Mouse (Mus musculus) brain, embryonic 18.5 days (tissue): Measurements from ENCODE around the gene Actn4.

ENCODE experiments used
- DNase-seq: peaks from one replicate; pipeline ENCODE4 v3.0.0-alpha.2; 2012; ENCODE audit warnings: low read depth, low spot score

The Actn4 gene

DNA sequence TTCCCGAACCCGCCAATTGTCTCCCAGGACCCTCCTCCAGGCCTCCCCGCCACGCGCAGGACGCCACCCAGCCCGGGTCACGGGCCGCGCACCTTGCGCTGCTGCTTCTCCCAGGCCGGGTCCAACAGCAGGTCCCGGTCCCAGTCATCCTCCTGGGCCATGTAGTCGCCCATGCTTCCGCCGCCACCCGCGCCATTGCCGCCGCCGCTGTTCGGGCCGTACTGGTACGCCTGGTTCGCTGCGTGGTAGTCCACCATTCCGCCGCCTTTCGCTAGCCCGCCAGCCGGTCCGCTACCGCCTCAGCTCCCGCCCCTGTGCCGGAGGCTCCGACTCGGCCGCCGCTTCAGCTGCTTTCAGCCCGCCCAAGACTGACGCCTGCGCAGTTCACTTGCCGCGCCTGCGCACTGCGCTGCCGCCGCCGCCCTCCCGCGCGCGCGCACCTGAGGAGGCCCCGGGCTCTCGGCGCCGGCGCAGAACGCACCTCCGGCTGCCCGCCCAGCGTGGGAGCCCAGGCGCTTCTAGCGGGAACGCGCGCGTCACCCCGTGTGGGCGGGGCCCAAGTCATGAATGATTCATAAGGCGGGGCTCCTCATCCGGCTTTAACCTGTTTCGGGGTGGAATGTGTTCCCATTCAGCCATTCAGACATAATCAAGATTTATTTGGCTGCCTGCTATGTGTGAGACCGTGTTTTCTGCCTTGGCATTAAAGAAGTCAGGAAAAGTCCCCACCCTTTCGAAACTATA is at the start of gene Actn4:
Gene Actn4, minus strand, starts transcription at position 414 of the 744 bp plus-strand sequence.
- DNase-seq, result peak; percentile 93

- DNase-seq, result no peak
Measured at GRCm38 (mm10) chr7:29008714-29009113, 46.6 kb upstream of the Actn4 start.

GRCm38 (mm10) chr7:29008171-29008570 is 46.0 kb upstream of the Actn4 start:
- no peak for DNase-seq

DNA sequence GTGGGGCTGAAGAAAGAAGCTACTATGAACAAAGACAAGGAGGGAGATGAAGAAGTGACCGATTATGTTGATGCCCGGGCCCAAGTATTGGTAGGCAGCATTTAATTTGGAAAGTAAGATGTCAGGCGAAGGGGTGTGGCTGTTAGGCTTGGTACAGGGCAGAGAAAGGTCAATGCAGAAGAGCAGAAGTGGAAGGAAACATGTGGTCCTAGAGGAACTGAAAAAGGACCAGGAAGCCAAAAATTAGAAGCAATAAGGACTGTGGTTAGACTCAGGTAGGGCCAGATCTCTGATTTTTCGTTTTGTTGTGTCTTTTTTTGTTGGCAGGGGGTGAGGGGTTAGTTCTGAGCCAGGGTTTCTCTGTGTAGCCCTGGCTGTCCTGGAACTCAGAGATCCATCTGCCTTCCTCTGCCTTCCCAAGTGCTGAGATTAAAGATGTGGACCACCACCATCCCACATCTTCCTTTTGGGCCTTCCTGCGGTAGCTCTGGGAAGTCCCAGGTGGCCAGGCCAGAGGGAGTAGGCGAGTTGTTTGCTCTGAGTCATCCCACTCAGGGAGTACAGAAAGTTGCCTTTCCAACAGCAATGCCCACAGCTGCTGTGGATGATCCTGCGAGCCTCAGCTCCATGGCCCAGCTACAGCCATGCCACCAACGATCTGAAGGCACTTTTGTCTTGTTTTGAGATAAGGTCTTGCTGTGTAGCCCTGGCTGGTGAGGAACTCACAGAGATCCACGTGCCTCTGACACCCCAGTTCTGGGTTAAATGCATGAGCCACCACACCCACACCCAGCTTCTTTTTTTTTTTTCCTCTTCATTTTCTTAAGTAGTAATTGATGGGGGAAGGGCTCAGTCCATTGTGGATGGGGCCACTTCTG is 45.3 kb upstream of the Actn4 start:
- DNase-seq, result no peak

- no peak for DNase-seq
Measured at GRCm38 (mm10) chr7:29000651-29001605, 38.8 kb upstream of the Actn4 start.

DNA sequence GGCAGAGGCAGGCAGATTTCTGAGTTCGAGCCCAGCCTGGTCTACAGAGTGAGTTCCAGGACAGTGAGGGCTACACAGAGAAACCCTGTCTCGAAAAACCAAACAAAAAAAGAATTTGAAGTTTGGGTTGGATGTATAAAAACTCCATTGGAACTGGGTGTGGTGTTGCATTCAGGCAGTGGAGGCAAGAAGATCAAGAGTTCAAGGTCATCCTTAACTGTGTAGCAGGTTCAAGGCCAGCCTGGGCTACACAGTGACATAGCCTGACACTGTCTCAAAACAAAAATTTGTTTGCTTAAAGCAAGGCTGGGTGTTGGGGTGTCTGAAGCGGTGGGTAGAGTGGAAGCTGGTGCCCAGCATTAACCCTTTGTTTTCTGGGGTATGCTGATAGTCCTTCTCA is 31.3 kb upstream of the Actn4 start:
- no peak for DNase-seq

DNA sequence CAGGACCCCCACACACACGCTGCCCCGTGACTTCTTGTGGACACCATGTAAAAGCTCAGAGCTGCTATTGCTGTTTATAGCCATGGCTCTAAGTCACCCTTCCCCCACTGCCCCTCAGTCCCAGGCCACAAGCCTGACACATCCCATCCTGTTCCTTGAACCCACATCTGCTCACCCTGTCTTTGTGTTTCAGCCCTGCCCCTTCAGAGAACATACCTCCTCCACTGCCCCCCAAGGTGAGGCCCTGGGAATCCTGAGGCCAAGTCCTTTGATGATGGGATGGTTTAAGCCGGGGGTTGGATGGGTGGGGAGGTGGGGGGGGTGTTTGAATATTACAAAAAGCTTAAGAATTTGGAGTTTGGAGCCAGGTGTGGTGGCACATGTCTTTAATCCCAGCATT is 30.9 kb upstream of the Actn4 start:
- no peak for DNase-seq

GRCm38 (mm10) chr7:28991616-28992015 is 29.5 kb upstream of the Actn4 start:
- no peak for DNase-seq

- no peak for DNase-seq
Measured at GRCm38 (mm10) chr7:28990766-28991273, 28.7 kb upstream of the Actn4 start.

- no peak for DNase-seq
Measured at GRCm38 (mm10) chr7:28985207-28985606, 23.1 kb upstream of the Actn4 start.

GRCm38 (mm10) chr7:28984452-28984851 is 22.3 kb upstream of the Actn4 start:
- DNase-seq, result no peak

DNA sequence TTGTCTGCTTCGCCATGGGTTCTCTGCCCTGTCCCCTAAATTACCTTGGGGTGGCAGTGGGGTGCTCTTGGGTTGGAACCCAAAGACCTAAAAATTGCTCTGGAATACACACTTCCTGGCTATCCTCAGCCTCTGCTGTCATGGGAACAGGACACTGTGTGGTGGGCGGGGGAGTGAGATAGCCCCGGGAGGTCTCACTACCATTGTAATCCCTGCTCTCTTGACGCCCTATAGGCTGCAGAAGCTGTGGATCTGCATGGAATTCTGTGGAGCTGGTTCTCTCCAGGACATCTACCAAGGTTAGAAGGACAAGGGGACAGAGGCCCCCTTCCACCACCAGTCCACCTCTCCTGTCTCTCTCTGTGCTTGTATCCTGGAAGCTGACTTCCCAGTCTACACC is 21.7 kb upstream of the Actn4 start:
- DNase-seq, result no peak

DNA sequence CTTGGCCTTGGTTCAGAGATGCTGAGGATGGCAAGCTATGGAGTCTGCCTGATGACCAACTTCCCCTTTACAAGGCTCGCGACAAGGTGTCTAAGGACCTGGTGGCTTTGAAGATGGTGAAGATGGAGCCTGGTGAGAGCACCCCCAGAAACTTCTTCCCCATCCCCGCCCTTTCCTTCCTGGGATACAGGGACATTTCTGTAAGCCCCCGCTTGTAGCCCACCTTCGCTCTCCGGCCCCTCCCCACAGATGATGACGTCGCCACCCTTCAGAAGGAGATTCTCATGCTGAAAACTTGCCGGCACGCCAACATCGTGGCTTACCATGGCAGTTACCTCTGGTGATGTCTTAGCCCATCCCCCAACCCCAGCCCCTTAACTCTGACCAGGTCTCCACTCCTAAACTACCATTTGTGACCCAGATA is 21.0 kb upstream of the Actn4 start:
- no peak for DNase-seq

DNA sequence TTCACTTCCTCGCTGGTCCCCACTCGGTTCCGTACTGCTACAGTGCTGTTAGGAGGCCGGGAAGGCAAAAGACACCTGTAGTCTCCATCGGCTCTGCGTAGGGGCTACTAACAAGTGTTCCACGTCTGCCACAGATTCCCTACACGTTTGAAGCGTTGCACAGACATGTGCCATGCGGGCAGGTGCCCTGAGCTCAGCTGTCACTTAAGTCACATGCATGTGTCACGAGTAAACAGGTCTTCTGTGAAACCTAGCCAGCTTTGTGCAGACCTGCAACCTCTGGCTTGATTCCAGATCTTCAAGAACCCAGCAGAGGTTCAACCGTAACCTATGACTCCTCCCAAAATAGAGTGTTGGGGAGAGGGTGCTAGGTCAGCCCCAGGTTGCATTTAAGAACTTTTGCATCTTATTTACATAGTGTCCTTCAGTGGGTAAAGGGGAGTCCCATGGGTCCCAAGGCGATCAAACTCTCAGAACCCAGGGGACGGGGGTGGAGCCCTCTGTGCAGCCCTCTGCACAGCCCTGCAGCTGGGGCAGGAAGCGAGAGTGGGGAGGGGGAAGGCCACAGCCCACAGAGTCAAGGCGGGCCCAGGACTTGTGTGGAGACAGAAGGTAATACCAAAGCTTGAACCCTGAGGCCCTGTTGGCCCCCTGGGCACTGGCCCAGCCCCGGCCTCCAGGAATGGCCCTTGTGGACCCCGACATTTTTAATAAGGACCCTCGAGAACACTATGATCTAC is 20.3 kb upstream of the Actn4 start:
- no peak for DNase-seq

GRCm38 (mm10) chr7:28981651-28982273 is 19.6 kb upstream of the Actn4 start, which contains the start of the genes Eif3k and Map4k1:
Gene Eif3k (minus strand): TSS chr7:28981864.
Gene Map4k1 (plus strand): TSS chr7:28982050.
- DNase-seq, result peak; percentile 99

DNA sequence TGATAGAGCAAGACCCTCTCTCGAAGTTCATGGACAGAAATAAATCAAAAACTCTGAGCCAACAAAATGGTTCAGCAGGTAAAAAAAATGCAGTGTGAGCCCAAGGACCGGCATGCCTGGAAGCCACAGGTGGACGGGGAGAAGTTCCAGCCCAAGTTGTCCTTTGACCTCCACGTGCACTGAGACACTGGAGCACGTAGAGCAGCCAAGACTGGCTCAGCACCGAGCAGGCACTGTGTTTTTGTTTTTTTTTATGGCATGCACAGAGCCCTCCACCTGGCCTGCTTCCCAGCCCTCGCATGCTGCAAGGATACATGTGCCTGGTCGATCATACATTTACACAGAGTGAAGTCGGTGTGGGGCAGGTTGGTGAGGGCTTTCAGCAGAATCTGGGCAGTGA is 15.4 kb upstream of the Actn4 start:
- DNase-seq, result no peak

DNA sequence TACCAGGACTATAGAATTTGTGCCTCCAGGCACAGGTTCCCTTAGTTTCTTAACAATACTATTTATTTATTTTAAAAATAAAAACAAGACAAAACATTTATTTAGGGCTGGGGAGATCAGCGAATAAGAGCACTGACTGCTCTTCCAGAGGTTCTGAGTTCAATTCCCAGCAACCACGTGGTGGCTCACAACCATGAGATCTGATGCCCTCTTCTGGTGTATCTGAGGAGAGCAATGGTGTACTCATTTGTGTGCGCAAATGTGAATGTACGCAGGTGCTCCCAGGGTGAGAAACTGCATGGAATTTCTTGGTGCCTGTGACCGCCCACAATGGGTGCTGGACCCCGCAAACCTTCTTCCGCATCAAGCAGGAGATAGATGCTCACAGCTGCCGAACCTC is 10.9 kb upstream of the Actn4 start:
- DNase-seq, result no peak

DNA sequence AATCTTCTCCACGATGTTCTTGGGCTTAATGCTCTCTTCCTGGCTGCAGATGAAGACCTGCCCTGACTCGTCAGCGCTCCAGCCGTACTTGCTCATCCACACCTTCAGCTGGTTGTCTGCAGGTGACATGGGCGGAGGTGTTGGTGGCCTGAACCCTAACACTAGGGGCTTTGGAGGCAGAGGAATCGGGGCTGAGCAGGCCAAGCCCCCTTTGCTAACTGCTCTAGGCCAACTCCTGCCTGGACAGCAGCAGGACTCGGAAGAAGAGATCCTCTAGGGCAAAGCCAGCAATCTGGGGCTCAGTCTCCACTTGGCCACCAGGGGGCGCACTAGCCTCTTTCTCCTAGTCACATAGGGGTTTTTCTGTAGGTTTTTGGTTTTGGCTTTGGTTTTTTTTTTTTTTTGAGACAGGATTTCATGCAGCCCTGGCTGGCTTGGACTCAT is 10.4 kb upstream of the Actn4 start:
- no peak for DNase-seq

- no peak for DNase-seq
Measured at GRCm38 (mm10) chr7:28971770-28972269, 9.7 kb upstream of the Actn4 start.

DNA sequence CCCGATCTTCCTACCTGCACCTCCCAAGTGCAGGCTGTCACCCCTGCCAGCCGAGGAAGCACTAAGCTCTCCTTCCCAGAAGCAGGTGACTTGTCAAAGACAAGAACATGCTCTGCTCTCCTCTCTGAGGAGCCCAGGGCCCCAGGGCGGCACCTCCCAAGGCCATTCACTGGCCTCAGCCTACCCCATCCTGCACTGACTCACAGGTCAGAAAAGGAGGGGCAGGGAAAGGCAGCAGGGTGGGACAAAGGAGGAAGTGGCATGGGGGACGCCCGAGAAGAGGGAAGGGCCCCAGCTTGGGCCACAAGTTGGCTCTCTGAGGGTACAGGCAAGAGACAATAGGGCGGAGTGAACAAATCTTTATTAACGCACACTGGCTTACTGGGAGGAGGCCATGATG is 8.9 kb upstream of the Actn4 start:
- DNase-seq, result no peak
